Mouse (Mus musculus) small intestine, adult 2 months (tissue): Measurements from ENCODE around the gene Klhl2. TPM values are rescaled to one million over a fixed set of nuclear protein-coding genes. Genes with fewer than 3 reads are reported as not detected.

Source experiments
- H3K27ac ChIP-seq: fragments of 200-500 bp; 2 replicates; pipeline ENCODE4 v1.5.1; 2012; ENCODE audit warnings: low read depth, low read length, control low read depth, inconsistent platforms; ENCODE audit not compliant: insufficient read depth
- H3K27me3 ChIP-seq: fragments of 200-500 bp; 2 replicates; pipeline ENCODE4 v1.6.1; 2012; ENCODE audit warnings: mild to moderate bottlenecking, moderate library complexity, low read length, inconsistent platforms; ENCODE audit not compliant: control insufficient read depth, insufficient read depth
- H3K36me3 ChIP-seq: fragments of 200-500 bp; 2 replicates; pipeline ENCODE4 v1.6.1; 2012; ENCODE audit warnings: mild to moderate bottlenecking, low read length, control low read depth, inconsistent platforms; ENCODE audit not compliant: control insufficient read depth, insufficient read depth
- H3K4me1 ChIP-seq: fragments of 200-500 bp; 2 replicates; pipeline ENCODE4 v1.6.1; 2012; ENCODE audit warnings: low read length, inconsistent platforms, mixed read lengths; ENCODE audit not compliant: control insufficient read depth, insufficient read depth, insufficient read length
- H3K4me3 ChIP-seq: fragments of 200-500 bp; 2 replicates; pipeline ENCODE4 v1.5.1; 2012; ENCODE audit warnings: low read depth, mild to moderate bottlenecking, control low read depth, inconsistent platforms, low read length, moderate library complexity
- CTCF ChIP-seq: fragments of 200-500 bp; IDR thresholded peaks from 2 replicates; pipeline ENCODE4 v1.5.1; 2012; ENCODE audit warnings: low read depth, mild to moderate bottlenecking, control low read depth, inconsistent platforms, low read length, moderate library complexity, mixed read lengths; ENCODE audit not compliant: insufficient replicate concordance, insufficient read length; ENCODE audit errors: extremely low read depth
- POLR2A ChIP-seq: fragments of 200-500 bp; IDR thresholded peaks from 2 replicates; pipeline ENCODE4 v1.6.1; 2012; ENCODE audit warnings: low read depth, mild to moderate bottlenecking, control low read depth, inconsistent platforms, low read length, moderate library complexity
- WGBS: fragments of 180-500 bp; shearing (Covaris S2); methylation state at CpG from one replicate; pipeline ENCODE4 v1.1.7; 2018; 5-methylcytosine and 5-hydroxymethylcytosine counted together
- polyA plus RNA-seq: library from polyadenylated mRNA; depleted of rRNA; stranded (reverse); fragments of >200 nt; gene quantifications from 2 replicates; pipeline ENCODE4 v1.2.3, GENCODE M21; 2012

Gene Klhl2
- polyA plus RNA-seq, 1 experiment, result 6.0 TPM

DNA sequence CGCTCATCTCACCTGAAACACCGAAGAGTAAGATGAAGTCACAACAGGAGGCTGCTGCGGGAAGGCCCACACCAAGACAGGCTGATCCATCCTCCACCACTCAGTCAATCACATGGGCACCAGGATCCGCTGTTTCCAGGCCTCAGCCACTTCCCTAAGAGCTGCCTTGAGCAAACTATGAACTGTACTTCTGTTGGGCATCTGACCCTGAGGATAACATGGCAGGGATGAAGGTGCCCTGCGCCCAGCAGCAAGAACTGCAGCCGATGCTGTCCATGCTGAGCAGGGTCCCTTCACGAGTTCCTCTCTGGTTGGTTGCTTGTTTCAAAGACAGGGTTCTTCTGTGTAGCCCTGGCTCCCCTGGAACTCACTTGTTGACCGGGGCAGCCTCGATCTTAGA lies 38.0 kb downstream of the Klhl2 start:
- Histone ChIP-seq H3K27ac (no peak overlapping the region), H3K4me1 (peaks cover 2% of the 10 kb centered on the region; the same call in 1 of the 2 replicates), H3K36me3 (peaks cover 11% of the 10 kb centered on the region), H3K4me3 (no peak overlapping the region), H3K27me3 (no peaks in the 10 kb centered on the region)
- TF ChIP-seq POLR2A, result no peak
- no peak for TF ChIP-seq CTCF
- WGBS, result 97% methylated on average over 9 of the region's 9 CpGs

DNA sequence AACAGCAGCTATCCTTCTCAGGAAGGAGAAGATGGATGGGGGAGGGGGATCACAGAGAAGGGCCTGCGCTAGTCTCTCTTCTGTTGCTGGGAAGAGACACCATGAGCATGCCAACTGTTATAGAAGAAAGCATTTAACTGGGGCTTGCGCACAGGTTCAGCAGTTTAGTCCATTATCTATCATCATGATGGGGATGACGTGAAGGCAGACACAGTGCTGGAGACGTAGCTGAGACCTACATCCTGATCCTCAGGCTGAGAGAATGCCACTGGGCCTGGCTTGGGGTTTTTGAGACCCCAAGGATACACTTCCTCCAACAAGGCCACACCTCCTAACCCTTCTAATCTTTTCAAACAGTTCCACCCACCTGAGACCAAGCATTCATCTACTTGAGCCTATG lies 38.7 kb downstream of the Klhl2 start:
- TF ChIP-seq CTCF, result no peak
- no peak for TF ChIP-seq POLR2A
- H3K36me3 ChIP-seq, result peaks cover 11% of the 10 kb centered on the region
- no peak overlapping the region for H3K27ac ChIP-seq
- no peak overlapping the region for H3K4me3 ChIP-seq
- no peaks in the 10 kb centered on the region for H3K27me3 ChIP-seq
- WGBS, result 96% methylated on average over 4 of the region's 4 CpGs
- H3K4me1 ChIP-seq, result peaks cover 2% of the 10 kb centered on the region; the same call in 1 of the 2 replicates

DNA sequence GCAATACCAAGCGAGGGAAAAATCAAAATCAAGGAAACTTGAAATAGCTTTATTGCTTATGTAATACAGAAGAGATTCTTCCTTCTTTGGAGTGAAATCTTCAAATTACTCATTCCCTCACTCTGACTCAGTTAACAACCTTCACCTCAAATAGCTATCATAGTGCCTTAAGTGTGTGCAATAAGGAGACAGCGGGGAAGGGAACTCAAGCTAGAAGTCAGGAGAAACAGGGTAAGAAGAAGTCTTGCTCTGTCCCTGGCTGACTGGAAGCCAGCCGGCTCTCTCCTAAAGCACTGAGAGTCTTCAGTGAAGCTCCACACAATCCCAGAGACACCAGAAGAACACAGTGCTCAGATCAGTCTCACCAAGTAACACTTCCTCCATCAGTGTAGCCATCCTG lies 43.3 kb downstream of the Klhl2 start:
- peaks cover 10% of the 10 kb centered on the region for H3K36me3 ChIP-seq
- H3K4me3 ChIP-seq, result no peak overlapping the region
- no peaks in the 10 kb centered on the region for H3K27me3 ChIP-seq
- TF ChIP-seq CTCF, result no peak
- TF ChIP-seq POLR2A, result no peak
- WGBS, result 89% methylated on average over 3 of the region's 3 CpGs
- 0 out of 2 replicates have a peak, but pooled peaks cover 1% of the 10 kb centered on the region for H3K4me1 ChIP-seq
- no peak overlapping the region for H3K27ac ChIP-seq

DNA sequence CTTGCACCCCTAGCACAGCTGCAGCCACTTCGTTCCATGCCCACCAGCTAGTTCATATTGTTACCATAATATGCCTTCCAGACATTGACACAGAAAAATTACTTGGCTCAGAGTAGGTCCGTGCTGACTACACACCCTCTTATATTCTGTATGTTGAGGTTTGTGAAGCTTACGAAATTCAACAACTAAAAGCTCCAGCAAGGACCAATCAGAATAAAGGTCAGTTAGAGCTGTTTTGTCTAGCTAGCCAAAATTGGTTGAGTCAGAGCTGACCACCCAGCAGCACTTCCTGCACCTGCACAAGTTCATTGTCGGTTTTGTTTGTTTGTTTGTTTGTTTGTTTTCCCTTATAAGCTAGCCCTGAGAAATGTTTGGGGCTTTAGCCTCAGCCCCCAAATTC lies 44.8 kb downstream of the Klhl2 start:
- Histone ChIP-seq H3K36me3 (0 out of 2 replicates have a peak, but pooled peaks cover 2% of the 10 kb centered on the region), H3K4me1 (0 out of 2 replicates have a peak, but pooled peaks cover 1% of the 10 kb centered on the region), H3K4me3 (no peak overlapping the region), H3K27me3 (no peaks in the 10 kb centered on the region), H3K27ac (no peak overlapping the region)
- WGBS, result 72% methylated on average over 4 of the region's 4 CpGs
- TF ChIP-seq CTCF, result no peak
- TF ChIP-seq POLR2A, result no peak

DNA sequence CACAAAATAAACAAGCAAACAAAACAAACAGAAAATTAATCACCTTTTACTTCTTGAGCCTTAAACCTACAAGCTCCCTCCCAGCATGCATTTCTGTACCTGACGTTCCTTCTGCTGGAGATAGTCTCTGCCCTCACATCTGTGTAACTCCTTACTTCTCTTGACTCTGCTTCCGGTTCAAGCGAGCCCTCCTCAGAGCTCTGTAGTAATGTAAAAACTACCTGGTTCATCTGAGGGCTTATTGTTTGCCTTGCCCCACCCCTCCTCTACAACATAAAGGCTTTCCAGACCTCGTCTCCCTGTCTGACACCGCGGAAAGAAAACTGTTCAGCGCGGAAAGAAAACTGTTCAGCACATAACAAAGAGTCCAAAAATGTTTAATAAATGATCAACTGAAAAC lies 50.5 kb downstream of the Klhl2 start:
- H3K27me3 ChIP-seq, result no peaks in the 10 kb centered on the region
- 66% methylated on average over 8 of the region's 8 CpGs for WGBS
- H3K36me3 ChIP-seq, result no peaks in the 10 kb centered on the region
- H3K4me3 ChIP-seq, result no peak overlapping the region
- TF ChIP-seq CTCF (no peak), POLR2A (no peak)
- H3K27ac ChIP-seq, result no peak overlapping the region
- H3K4me1 ChIP-seq, result no peaks in the 10 kb centered on the region

DNA sequence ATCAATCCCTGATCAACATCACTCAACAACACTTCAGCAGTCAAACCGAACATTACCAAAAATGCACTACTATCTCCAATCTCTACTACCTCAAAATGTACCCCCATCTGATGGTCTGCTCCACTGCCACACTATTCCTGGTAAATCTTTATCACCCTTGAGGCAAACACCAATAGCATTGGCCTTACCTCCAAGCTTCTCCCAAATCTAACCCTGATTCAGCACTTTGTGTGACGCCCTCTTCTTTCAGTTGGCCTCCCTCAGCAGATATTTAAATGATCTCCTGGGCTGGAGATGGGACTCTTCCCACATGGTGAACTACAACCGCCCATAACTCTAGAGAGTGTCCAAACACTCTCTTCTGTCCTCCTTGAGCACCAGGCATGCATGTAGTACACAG lies 51.3 kb downstream of the Klhl2 start:
- Histone ChIP-seq H3K4me1 (no peaks in the 10 kb centered on the region), H3K4me3 (no peak overlapping the region), H3K27me3 (no peaks in the 10 kb centered on the region), H3K36me3 (no peaks in the 10 kb centered on the region), H3K27ac (no peak overlapping the region)
- TF ChIP-seq CTCF (no peak), POLR2A (no peak)
- WGBS, result 91% methylated on average over 3 of the region's 3 CpGs

DNA sequence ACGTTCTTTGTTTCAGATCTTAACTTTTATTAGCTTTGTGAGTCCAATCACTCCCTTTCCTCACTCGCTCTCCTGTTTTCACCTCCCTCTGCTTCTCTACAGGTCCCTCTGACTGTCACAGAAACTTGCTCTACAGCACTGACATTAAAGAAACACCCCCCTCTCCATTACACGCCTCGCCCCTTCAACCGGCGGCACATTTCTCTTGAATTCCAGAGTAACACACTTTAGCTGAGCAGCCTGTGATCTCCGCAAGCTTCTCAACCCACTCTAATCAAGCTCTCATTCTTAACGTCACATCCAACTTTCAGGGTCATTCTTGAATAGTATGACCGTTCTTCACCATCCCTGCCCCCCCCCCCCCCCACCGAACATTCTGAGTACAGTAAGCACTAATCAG lies 52.1 kb downstream of the Klhl2 start:
- TF ChIP-seq CTCF, result no peak
- TF ChIP-seq POLR2A, result no peak
- Histone ChIP-seq H3K27ac (no peak overlapping the region), H3K27me3 (no peaks in the 10 kb centered on the region), H3K36me3 (no peaks in the 10 kb centered on the region), H3K4me1 (peaks cover 3% of the 10 kb centered on the region; the same call in 1 of the 2 replicates), H3K4me3 (no peak overlapping the region)
- WGBS, result 96% methylated on average over 10 of the region's 10 CpGs
